Mouse (Mus musculus) layer of hippocampus, postnatal 14 days (tissue): ENCODE results near the gene Ccdc151. TPM values are rescaled to one million over a fixed set of nuclear protein-coding genes. Genes with fewer than 3 reads are reported as not detected.
A peak's percentile ranks its signal among the peaks of the same experiment; 100 is the strongest.

Source experiments
- DNase-seq, 2 experiments: peaks; one replicate each; pipeline ENCODE4 v3.0.0; 2021 to 2022; ENCODE audit warnings: low spot score in 2 of 2, mixed read lengths in 1 of 2
- total RNA-seq, 2 experiments: library from RNA; stranded (reverse); gene quantifications; 2 replicates each; pipeline ENCODE4 v1.2.3; 2021

Gene Ccdc151
- total RNA-seq, 2 experiments from 2014 or later = 6.1 to 6.8 TPM

DNA sequence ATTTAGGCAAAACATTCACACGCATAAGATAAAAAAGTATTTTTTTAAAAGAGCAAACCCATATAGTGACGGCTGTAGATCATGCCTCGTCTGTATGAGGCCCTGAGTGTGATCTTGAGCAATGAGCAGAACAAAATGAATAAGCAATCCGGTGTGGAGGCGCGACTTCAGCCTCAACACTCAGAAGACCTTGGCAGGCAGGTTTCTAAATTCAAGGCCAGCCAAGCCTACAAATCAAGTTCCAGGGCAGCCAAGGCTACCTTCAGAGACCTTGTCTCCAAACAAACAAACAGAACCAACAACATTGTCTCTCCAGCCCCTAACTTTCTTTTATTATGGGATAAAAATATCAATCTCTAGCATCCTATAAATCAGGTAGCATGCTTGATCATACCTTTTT lies 2.1 kb downstream of the Ccdc151 start:
- DNase-seq = no peak

DNA sequence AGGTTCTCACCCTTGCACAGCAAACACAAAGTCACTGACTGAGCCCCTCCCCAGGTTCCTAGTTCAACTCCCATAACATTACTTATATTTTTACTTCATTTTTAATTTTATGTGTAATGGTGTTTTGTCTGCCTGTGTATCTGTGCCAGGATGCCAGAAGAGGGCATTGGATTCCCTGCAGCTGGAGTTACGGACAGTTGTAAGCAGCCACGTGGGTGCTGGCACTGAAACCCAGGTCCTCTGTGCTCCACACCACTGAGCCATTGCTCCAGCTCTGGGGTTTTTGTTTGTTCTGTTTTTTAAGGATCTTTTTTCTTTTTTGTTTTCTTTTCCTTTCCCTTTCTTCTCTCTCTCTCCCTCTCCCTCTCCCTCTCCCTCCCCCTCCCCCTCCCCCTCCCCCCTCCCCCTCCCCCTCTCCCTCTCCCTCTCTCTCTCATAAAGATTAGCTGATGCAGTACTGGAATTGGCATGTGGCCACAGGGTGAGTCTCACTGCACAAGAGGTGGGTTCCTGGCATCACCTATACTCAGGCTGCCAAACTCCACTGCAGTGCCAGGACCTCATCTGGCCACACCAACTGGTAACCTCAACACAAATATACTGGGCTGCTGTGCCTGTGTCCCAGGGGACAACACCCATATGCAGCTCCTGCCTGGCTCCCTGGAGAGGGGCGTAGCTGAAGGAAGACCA lies 6.1 kb downstream of the Ccdc151 start:
- DNase-seq = no peak

DNA sequence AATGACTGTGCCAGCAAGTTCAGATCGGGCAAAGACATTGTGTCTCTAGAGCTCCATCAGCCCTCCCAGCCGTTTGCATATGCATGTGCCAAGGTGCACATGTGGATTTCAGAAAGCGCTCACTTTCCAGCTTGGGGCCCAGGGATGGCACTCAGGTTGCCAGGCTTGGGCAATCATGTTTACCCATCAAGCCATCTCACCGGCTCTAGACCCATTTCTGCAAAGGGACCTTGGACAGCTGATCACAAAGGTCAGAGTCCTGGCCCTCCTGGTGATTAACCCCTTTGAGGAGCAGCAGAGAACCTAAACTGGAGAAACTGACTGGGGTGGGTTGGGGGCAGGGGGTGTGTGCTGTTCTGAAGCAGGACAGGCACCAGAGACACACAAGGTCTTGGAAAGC lies 10.2 kb downstream of the Ccdc151 start:
- no peak for DNase-seq

DNA sequence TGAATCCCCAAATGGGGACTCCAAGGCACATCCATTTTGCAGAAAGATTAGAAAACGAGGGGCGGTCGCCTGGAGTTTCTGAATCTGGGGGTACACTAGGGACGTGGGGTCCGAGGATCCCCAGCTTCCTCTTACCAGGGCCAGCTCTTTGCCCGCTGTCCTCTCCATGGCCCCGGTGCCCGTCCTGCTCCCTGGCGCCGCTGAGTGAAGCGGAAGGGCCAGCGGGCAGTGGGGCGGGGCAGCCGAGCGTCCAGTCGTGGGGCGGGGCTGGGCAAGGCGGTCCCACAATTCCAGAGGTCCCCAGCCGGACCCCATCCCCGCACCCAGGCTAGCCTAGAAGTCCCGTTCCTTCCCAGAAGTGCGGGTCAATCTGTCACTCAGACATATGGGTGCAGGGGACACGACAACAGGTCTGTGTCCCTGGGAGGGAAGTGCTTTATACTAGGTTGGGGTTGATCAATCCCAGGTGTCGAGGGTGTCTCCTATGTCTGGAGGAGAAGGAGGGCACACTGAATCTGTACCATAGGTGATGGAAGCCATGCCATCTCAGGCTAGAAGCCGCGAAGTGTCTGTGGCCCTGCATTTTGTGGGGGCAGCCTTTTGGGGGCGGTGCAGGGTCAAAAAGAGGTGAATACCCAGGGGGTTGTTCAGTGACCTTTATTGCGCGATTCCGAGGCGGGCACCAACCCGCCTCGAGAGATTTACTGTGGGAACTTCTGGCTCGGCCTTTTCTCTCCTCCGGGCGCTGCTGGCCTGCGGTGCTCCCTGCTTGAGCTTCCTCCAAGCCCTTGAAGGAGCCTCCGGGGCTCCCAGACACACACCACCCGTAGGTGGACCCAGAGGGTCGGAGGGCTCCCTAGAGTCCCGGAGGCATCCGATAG lies 13.0 kb downstream of the Ccdc151 start, which contains the start of gene Rgl3:
TSS of gene Rgl3 (minus strand) at position 217 of the 881 bp plus-strand sequence.
- no peak for DNase-seq

DNA sequence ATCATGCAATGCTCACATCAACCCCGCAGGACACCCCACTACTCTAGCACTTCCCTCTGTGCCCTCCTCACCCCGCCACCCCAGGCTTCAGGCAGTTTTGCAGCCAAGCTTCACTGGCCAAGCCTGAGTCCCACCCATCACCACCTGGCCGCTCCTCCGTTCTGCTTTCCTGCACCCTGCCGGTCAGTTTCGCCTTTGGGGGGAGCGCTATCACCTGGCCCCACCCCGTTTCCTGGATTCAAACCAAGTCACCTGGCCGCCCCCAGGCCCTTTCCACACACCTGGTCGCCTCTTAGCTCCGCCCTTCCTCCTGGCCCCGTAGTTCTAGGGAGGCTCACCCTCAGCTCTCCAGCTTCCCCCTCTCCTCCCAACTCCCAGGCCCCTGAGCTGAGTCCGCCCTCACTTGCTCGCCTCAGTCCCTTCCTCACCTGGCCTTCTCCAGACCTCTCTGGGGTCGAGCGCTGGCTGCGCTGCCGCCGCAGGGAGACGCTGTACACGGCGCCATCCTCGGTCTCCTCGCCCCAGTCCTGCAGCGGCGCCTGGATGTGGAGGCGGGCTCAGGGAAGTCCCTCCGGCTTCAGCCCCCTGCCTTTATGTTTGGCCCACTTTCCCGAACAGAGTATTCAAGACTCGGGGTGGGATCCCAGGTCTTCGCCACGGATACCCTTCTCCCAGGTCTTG lies 13.9 kb downstream of the Ccdc151 start:
- DNase-seq = no peak

DNA sequence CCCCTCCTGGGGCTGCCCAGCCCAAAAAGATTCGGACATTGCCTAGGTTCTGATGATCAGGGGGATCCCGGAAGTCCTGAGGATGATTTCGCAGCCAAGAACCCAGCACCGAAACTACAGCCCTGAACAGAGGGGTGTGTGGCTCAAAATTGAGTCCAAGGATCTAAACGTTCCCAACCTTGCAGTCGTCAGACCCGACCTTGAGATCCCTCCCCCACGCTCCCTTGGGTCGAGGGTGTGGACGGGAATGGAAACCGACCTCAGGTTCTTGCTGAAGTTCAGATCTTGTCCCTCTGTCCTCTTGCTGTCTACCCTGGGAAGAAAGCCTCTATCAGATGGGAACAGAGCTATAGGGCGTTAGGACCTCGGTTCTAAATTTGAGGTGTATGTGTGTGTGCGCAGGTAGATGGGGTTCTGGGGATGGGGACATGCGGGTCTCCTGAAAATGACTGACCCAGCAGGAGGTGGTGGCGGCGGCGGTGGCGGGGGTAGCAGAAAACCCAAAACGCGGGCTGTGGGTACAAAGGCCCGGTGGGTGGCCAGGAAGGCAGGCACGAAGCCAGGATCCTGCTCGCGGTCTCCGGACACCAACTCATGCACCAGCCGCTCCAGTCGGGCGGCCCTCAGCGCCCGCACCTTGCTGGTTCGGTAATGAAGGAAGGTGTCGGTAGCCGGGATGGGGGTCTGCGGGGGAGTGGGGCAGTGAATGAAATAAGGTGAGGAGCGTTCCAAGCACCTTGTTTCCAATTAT lies 14.7 kb downstream of the Ccdc151 start:
- DNase-seq = no peak

DNA sequence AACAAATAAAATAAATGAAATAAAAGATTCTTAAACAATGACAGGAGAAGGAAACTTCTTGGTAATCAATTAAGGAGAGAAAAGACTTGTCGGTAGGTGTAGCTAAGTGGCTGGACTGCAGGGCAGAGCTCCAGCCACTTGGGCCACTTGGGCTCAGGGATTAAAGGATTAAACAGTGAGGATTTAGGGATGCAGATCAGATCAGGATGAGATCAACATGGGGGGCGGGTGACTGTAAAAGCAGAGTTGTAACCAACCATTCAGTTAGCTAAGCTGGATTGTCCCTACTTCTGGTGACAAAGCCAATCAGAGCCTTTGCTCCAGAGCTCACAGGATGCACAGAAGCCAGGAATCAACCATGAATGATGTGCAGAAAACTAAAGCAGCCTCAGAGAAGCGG lies 18.5 kb downstream of the Ccdc151 start:
- DNase-seq = no peak

DNA sequence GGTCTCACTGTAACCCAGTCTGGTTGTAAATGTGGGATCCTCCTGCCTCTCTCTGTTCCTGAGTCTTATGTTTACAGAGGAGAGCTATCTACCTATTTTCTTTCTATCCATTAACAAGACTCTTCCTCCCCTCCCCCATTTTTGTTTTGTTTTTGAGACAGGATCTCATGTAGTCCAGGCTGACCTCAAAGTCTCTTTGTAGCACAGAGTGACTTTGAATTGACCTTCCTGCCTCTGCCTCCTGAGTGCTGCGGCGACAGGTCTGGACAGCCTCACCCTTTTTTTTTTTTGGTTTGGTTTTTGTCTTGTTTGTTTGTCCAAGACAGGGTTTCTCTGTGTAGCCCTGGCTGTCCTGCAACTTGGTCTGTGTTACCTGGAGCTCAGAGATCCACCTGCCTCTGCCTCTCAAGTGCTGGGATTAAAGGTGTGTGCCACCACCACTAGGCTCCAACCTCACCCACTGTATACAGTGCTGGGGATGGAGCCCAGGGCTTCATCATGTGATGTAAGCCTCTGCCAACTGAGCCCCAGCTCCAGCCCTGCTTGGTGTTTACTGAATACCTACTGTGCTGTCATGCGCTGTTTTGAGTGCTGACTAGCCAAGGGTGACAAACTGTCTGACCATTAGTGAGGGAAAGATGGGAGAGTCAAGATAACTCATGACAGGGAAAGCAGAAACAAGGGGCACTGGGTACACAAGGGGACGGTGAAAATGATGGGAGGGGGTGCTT lies 23.9 kb downstream of the Ccdc151 start:
- no peak for DNase-seq

DNA sequence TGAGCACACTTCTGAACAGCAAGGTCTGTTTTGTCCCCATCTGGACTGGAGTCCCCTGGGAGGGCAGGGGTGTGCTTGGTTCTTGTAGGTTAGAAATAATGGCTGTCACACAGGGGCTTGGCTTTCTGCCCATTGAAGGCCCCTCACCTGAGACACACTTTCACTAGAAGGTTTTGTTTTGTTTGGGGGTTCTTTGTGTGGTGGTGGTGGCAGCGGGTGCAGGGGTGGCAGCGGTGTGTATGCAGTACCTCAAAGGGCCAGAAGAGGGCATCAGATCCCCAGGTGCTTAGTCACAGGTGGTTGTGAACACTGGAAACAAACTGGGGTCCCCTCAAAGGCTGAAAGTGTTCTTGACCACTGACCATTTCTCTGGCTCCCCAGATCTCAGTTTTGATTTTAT lies 24.5 kb downstream of the Ccdc151 start:
- DNase-seq = no peak

DNA sequence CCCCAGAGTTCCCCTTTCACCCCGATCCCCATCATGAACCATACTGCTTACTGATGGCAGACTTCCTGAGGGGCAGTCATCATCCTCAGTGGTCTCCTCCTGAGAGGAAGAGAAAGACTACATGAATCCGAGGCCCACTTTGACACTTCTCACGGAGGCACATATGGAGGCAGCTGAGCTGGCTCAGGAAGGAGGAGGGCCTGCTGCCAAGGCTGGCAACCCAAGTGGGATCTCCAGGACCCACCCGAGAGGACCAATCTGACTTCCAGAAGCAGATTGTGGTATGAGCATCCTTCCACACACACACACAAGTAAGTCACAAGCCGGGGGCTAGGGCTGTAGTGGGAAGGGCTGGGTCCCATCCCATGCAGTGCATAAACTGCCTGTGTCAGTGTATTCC lies 25.1 kb downstream of the Ccdc151 start:
- no peak for DNase-seq

DNA sequence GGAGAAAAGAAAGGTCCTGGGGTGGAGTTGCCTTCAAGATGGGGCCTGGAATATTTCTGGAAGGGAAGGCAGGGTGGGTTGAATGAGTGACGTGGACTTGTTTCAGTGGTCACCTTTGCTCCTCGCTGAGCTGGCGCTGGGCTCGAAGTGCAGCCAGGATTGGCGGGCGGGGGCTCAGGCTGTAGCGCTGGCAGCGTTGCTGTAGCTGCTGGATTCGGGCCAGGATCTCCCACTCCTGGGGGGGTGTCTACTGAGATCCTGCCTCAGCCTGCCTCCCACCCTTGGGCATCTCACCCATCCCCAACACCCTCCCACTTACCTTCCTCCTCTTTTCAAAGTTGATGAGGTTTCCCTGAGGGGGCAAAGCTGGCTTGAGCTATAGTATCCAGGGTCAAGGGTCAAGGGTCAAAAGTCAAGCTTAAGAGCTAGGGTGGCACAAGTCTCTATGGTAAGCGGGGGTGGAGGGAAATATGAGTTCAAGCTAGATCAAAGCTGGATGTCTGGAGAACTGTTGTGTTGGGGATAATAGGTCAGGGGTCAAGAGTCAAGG lies 25.7 kb downstream of the Ccdc151 start:
- no peak for DNase-seq

DNA sequence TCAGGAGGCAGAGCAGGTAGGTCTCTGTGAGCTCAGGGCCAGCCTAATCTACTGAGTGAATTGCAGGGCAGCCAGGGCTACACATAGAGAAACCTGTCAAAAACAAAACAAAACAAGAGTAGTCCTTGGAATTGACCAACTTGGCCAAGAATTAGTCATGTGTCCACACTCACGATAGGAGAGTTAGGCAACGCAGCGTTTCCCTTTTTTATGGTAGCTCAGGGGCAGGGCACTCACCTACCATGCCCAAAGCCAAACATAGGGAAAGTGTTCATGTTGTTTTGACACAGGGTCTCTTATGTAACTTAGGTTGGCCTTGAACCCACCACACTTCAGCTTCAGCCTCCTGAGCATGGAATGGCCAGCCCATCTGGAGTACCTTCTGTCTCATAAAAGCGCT lies 33.1 kb downstream of the Ccdc151 start:
- DNase-seq = no peak

DNA sequence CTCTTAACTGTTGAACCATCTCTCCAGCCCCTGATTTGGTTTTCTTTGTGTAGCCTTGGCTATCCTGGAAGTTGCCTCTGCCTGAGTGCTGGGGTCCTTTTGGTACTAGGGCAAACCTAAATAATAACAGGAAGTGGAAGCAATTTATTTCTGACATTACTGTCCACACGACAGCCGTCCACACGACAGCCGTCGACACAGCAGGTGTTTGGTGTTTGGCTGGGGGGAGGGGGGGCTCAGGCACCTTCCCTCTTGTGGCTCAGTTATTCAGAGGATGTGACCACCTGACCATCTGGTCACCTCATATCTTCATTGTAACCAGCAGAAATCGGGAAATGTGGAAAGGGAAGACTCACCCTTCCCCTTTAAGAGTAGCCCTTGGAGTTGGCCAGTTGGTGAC lies 33.6 kb downstream of the Ccdc151 start:
- no peak for DNase-seq

DNA sequence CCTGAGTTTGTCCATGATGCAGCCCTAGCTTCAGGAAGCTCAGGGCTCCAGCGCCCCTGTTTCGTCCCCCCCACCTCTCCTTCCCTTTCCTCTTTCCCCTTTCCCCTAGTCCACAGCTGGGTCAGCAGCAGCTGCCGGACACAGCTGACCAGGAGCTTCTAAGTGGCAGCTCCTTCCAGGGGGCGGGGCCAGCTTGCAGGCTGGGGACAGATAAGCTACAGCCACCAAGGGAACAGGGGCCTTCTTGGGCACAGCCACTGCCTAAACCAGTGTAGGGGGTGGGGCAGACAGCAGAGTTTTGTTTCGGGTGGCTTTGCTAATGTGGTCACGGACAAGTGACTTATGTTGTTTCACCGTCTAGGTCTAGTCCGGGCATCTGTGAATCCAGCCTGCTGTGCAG lies 39.0 kb downstream of the Ccdc151 start, which contains the start of gene Epor:
TSS of gene Epor (minus strand) at position 90 of the 400 bp plus-strand sequence.
- DNase-seq = no peak

DNA sequence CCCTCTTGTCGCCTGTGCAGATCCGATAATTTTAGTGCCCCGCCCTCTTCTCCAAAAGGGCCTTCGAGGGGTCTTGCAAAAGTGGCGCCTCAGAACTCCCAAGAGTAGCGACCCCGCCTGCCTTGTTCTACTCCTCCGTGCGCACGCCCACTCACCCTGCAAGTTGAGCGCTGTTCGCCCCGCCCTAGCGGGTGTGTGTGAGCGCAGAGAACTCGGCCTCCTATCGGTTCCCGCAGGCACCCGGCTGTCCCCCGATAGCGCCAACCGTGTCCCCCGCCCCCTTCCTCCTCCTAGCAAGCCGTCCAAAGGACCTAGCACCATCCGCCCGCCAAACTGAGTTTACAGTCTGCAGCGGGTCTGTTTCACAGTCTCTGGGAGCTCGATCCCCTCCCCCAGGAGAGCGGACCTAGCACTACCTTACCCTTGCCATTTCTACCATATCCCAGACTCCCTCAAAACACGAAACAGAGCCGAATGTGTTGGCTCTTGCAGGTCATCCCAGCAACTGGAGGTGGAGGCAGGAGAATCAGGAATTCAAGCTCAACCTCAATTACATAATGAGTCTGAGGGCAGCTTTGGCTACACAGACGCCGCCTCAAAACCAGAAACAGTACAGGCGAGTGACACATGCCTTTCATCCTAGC lies 39.9 kb downstream of the Ccdc151 start:
- peak in 1 of 2 experiments; percentile 68 for DNase-seq

DNA sequence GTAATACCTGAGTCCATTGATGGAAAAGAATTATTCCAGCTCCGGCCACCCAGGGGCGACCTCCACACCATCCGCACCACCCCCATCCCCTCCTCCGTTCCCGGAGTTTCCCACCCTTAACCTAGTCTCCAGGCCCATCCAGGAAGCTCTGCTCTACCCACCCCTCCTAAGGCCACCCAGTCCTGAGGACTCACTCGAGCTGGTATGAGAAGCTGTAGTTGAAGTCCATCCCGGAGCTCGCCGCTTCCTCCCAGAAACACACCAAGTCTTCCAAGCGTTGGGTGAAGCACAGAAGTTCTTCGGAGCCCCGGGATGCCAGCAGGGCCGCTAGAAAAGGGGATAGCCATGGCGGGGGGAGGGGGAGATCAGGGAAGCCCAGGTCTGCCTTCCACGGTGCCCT lies 40.4 kb downstream of the Ccdc151 start:
- DNase-seq = no peak

DNA sequence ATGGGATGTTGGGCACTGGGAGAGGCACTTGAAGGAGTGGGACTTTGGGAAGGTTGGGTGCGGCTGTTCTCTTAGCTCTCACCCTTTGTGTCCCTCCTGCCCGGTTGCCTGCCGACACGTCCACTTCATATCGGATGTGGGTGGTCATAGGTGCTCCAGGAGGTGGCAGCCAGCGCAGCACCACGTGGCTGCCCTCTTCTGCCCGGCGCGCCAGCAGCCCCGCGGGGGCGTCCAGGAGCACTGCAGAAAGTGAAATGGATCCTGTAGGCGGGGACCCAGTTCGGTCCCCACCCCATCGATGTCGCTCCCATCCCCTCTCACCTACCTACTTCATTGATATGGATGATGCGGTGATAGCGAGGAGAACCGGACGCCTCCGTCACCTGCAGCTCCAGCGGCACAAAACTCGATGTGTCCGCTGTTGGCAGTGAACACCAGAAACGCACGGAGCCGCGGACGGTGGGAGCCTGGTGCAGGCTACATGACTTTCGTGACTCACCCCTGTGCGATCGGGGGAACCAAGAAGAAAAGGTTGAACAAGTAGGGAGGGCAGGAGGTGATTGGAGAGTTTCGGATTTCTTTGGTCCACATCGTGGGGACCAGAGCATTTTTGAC lies 41.0 kb downstream of the Ccdc151 start:
- no peak for DNase-seq

DNA sequence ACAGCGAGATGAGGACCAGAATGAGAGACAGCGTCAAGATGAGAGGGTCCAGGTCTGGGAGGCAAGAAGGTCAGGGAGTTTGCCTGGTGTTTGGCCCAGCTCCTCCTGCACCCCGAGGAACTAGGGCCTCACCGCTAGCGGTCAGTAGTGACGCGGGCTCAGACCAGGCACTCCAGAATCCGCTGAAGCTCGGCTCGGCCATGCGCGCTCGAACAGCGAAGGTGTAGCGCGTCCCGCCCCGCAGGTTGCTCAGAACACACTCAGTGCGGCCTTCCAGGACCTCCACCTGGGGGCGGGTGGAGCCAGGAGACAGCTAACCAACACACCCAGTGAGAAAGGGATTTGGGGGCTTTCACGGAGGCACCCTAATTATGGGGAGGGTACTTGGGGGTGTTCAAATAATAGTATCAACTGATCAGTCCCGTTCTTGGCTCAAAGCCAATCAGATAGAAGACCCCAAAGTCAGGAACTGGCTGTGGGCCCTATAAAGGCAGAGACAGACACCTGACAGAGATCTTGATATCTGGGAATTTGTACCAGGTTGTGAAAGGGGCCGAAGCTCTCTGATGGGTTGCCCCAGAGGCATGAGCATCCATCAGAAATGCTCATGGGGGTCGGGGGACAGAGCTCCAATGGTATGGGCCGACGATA lies 41.8 kb downstream of the Ccdc151 start:
- no peak for DNase-seq

DNA sequence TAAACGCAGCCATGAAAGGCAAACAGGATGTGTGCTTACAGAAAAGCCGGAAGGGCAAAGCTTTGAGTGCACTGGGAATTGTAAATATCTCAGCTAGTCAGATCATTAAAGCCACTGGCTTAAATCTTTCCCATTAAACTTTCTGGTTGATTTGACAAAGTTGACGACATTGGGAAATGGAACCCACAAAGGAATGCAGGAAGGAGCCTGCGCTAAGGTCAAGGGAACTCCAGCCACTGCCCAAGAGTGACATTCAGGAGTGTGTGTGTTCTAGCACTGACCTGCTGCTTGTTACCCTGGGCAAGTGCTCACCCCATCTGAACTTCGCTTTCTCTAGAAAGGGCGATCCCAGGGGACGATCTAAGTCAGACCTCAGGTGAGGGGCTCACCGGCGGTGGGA lies 42.3 kb downstream of the Ccdc151 start:
- no peak for DNase-seq
